Mouse (Mus musculus) testis, adult 2 months (tissue): ENCODE results near the gene Kcng1. TPM values are rescaled to one million over a fixed set of nuclear protein-coding genes. Genes with fewer than 3 reads are reported as not detected.

Experiments used
- H3K27ac ChIP-seq: fragments of 200-500 bp; 2 replicates; pipeline ENCODE4 v1.5.1; 2012; ENCODE audit warnings: low read depth, low read length; ENCODE audit not compliant: control insufficient read depth, insufficient read depth
- H3K27me3 ChIP-seq: fragments of 200-500 bp; 2 replicates; pipeline ENCODE4 v1.6.1; 2012; ENCODE audit warnings: mild to moderate bottlenecking, low read length, moderate library complexity; ENCODE audit not compliant: control insufficient read depth, insufficient read depth
- H3K36me3 ChIP-seq: fragments of 200-500 bp; 2 replicates; pipeline ENCODE4 v1.6.1; 2012; ENCODE audit warnings: mild to moderate bottlenecking, low read length; ENCODE audit not compliant: control insufficient read depth, insufficient read depth
- H3K4me1 ChIP-seq: fragments of 200-500 bp; 2 replicates; pipeline ENCODE4 v1.6.1; 2012; ENCODE audit warnings: low read length; ENCODE audit not compliant: control insufficient read depth, insufficient read depth
- H3K4me3 ChIP-seq: fragments of 200-500 bp; 2 replicates; pipeline ENCODE4 v1.5.1; 2012; ENCODE audit warnings: low read depth, mild to moderate bottlenecking, low read length, moderate library complexity, mixed read lengths; ENCODE audit not compliant: control insufficient read depth
- CTCF ChIP-seq: fragments of 200-500 bp; IDR thresholded peaks from 2 replicates; pipeline ENCODE4 v1.5.1; 2012; ENCODE audit warnings: low read depth, mild to moderate bottlenecking, inconsistent platforms, low read length, moderate library complexity; ENCODE audit not compliant: control insufficient read depth, insufficient read depth, insufficient replicate concordance
- POLR2A ChIP-seq: fragments of 200-500 bp; IDR thresholded peaks from 2 replicates; pipeline ENCODE4 v1.6.1; 2012; ENCODE audit warnings: low read depth, mild to moderate bottlenecking, inconsistent platforms, low read length, moderate library complexity; ENCODE audit not compliant: control insufficient read depth
- polyA plus RNA-seq: library from polyadenylated mRNA; depleted of rRNA; stranded (reverse); fragments of >200 nt; gene quantifications from 2 replicates; pipeline ENCODE4 v1.2.3, GENCODE M21; 2012

Kcng1 gene
- polyA plus RNA-seq, 1 experiment, result 7.3 TPM

GRCm38 (mm10) chr2:168286987-168287386 lies 5.5 kb upstream of the Kcng1 start:
- Histone ChIP-seq H3K4me3 (no peak overlapping the region), H3K4me1 (peaks cover 5% of the 10 kb centered on the region; the same call in 1 of the 2 replicates), H3K36me3 (no peaks in the 10 kb centered on the region), H3K27ac (no peak overlapping the region), H3K27me3 (no peaks in the 10 kb centered on the region)
- TF ChIP-seq POLR2A (no peak), CTCF (no peak)

- H3K4me3 ChIP-seq, result no peak overlapping the region
- TF ChIP-seq POLR2A, result no peak
- no peak for TF ChIP-seq CTCF
- H3K27me3 ChIP-seq, result 0 out of 2 replicates have a peak, but pooled peaks cover 2% of the 10 kb centered on the region
- peaks cover 11% of the 10 kb centered on the region for H3K4me1 ChIP-seq
- no peaks in the 10 kb centered on the region for H3K36me3 ChIP-seq
- H3K27ac ChIP-seq, result no peak overlapping the region
Observed at GRCm38 (mm10) chr2:168285143-168285542, 3.6 kb upstream of the Kcng1 start.

- H3K4me3 ChIP-seq, result peak overlapping the region; percentile 54
- 0 out of 2 replicates have a peak, but pooled peaks cover 2% of the 10 kb centered on the region for H3K27me3 ChIP-seq
- TF ChIP-seq POLR2A (no peak), CTCF (no peak)
- H3K36me3 ChIP-seq, result no peaks in the 10 kb centered on the region
- no peak overlapping the region for H3K27ac ChIP-seq
- H3K4me1 ChIP-seq, result peaks cover 6% of the 10 kb centered on the region
Observed at GRCm38 (mm10) chr2:168280729-168281581, 581 bp downstream of the Kcng1 start.

- no peak overlapping the region for H3K27ac ChIP-seq
- no peaks in the 10 kb centered on the region for H3K36me3 ChIP-seq
- H3K4me1 ChIP-seq, result no peaks in the 10 kb centered on the region
- TF ChIP-seq CTCF (peak; percentile 71; the same call in 1 of the 2 replicates), POLR2A (no peak)
- H3K4me3 ChIP-seq, result no peak overlapping the region
- no peaks in the 10 kb centered on the region for H3K27me3 ChIP-seq
Observed at GRCm38 (mm10) chr2:168274374-168274935, 7.1 kb downstream of the Kcng1 start.

- H3K27ac ChIP-seq, result no peak overlapping the region
- H3K36me3 ChIP-seq, result no peaks in the 10 kb centered on the region
- peaks cover 7% of the 10 kb centered on the region for H3K4me1 ChIP-seq
- no peak overlapping the region for H3K4me3 ChIP-seq
- no peak for TF ChIP-seq CTCF
- no peak for TF ChIP-seq POLR2A
- peaks cover 3% of the 10 kb centered on the region for H3K27me3 ChIP-seq
Observed at GRCm38 (mm10) chr2:168273387-168273786, 8.1 kb downstream of the Kcng1 start.

- peak; percentile 66; the same call in 1 of the 2 replicates for TF ChIP-seq CTCF
- no peak for TF ChIP-seq POLR2A
- Histone ChIP-seq H3K27ac (no peak overlapping the region), H3K4me1 (peaks cover 7% of the 10 kb centered on the region), H3K4me3 (peak overlapping the region; percentile 77), H3K27me3 (peaks cover 3% of the 10 kb centered on the region), H3K36me3 (no peaks in the 10 kb centered on the region)
Observed at GRCm38 (mm10) chr2:168268033-168268432, 13.5 kb downstream of the Kcng1 start.

GRCm38 (mm10) chr2:168260900-168261299 lies 20.6 kb downstream of the Kcng1 start:
- TF ChIP-seq CTCF, result no peak
- Histone ChIP-seq H3K27ac (no peak overlapping the region), H3K27me3 (no peaks in the 10 kb centered on the region), H3K36me3 (no peaks in the 10 kb centered on the region), H3K4me1 (peaks cover 7% of the 10 kb centered on the region), H3K4me3 (no peak overlapping the region)
